Mouse (Mus musculus) intestine, embryonic 14.5 days (tissue): ENCODE data around the gene Ptpn13. TPM values are rescaled to one million over a fixed set of nuclear protein-coding genes. Genes with fewer than 3 reads are reported as not detected.

Source experiments
- ATAC-seq: fragments of 200-750 bp; cut with Nextera tagmentation; replicated peaks from 2 replicates; pipeline ENCODE4 v1.8.0; 2017; ENCODE audit warnings: low read depth, moderate number of reproducible peaks, moderate TSS enrichment, moderate library complexity; ENCODE audit not compliant: low FRiP score, low TSS enrichment
- DNase-seq: peaks from one replicate; pipeline ENCODE4 v3.0.0-alpha.2; 2018; ENCODE audit warnings: low spot score
- H3K27ac ChIP-seq: fragments of 300-500 bp; sonication (generic); 2 replicates; pipeline ENCODE4 v1.5.1; 2014; ENCODE audit warnings: low read depth, mild to moderate bottlenecking, control low read depth
- H3K27me3 ChIP-seq: fragments of 300-500 bp; sonication (generic); replicated peaks from 2 replicates; pipeline ENCODE4 v1.6.1; 2014; ENCODE audit warnings: low read length, control low read depth; ENCODE audit not compliant: control insufficient read depth, insufficient read depth
- H3K36me3 ChIP-seq: fragments of 300-500 bp; sonication (generic); 2 replicates; pipeline ENCODE4 v1.6.1; 2014; ENCODE audit warnings: low read length, control low read depth; ENCODE audit not compliant: control insufficient read depth, insufficient read depth
- H3K4me1 ChIP-seq: fragments of 300-500 bp; sonication (generic); replicated peaks from 2 replicates; pipeline ENCODE4 v1.6.1; 2014; ENCODE audit warnings: low read length, control low read depth, mixed read lengths; ENCODE audit not compliant: control insufficient read depth, insufficient read depth
- H3K4me2 ChIP-seq: fragments of 300-500 bp; sonication (generic); 2 replicates; pipeline ENCODE4 v1.6.1; 2014; ENCODE audit warnings: low read length
- H3K4me3 ChIP-seq: fragments of 300-500 bp; sonication (generic); 2 replicates; pipeline ENCODE4 v1.5.1; 2014; ENCODE audit warnings: low read depth, low read length, control low read depth, mixed read lengths
- H3K9ac ChIP-seq: fragments of 300-500 bp; sonication (generic); 2 replicates; pipeline ENCODE4 v1.6.1; 2014; ENCODE audit warnings: mild to moderate bottlenecking, low read length
- H3K9me3 ChIP-seq: fragments of 300-500 bp; sonication (generic); 2 replicates; pipeline ENCODE4 v1.6.1; 2016; ENCODE audit warnings: low read length, control low read depth; ENCODE audit not compliant: control insufficient read depth
- WGBS: fragments of 180-500 bp; shearing (Covaris S2); extraction: QIAGEN DNeasy Blood & Tissue Kit; methylation state at CpG from one replicate; pipeline ENCODE4 v1.1.7; 2014; 5-methylcytosine and 5-hydroxymethylcytosine counted together
- polyA plus RNA-seq: library from polyadenylated mRNA; unstranded; fragments of >200 nt; fragmentation: Nextera tagmentation; extraction: Ambion mirVana; gene quantifications from 2 replicates; pipeline ENCODE4 v1.2.1, GENCODE M21; 2014

Ptpn13 gene
- polyA plus RNA-seq, 1 experiment from 2014 or later, result 10.1 TPM

DNA sequence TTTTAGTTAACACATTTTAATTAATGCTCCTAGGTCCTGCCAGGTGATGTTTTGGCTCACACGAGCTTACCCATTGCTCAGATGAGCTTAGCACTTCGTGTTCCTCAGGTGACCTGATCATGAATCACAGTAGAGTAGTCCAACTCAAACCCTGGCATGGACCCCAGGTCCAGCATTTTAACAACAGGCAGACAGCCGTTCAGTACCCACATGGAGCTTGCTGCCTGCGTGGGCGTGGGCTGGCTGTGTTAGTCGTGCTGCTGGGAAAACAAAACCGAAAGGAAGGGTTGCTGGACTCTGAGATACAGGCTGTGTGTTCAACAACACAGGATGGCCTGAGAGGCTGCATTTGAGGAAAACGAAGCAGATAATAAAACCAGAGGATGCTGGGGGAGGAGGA, 167.7 kb downstream of the Ptpn13 start:
- 84% methylated on average over 8 of the region's 8 CpGs for WGBS
- H3K27ac ChIP-seq, result no peak overlapping the region
- no peak overlapping the region for H3K9ac ChIP-seq
- H3K4me3 ChIP-seq, result no peak overlapping the region
- 0 out of 2 replicates have a peak, but pooled peaks cover 6% of the 10 kb centered on the region for H3K36me3 ChIP-seq
- DNase-seq (no peak), ATAC-seq (no peak)
- H3K27me3 ChIP-seq, result no peaks in the 10 kb centered on the region
- H3K4me1 ChIP-seq, result peaks cover 7% of the 10 kb centered on the region; the same call in 1 of the 2 replicates
- H3K9me3 ChIP-seq, result no peaks in the 10 kb centered on the region
- no peak overlapping the region for H3K4me2 ChIP-seq

DNA sequence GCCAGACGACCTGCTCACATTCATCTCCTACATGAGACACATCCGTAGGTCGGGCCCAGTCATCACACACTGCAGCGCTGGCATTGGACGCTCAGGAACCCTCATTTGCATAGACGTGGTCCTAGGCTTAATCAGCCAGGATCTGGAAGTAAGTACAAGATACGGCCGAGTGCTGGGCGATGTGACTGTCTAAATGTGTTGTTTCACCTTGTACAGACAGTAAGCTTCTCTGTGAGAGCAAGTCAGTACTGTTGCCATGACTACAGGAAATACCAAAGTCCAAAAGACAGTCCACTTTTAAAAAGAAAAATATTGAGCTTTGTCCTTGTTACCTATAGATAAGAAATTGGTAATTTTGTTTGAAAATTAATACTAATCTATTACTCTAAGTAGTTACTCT, 168.6 kb downstream of the Ptpn13 start:
- H3K9ac ChIP-seq, result no peak overlapping the region
- no peaks in the 10 kb centered on the region for H3K27me3 ChIP-seq
- no peak for ATAC-seq
- H3K4me1 ChIP-seq, result peaks cover 7% of the 10 kb centered on the region; the same call in 1 of the 2 replicates
- H3K36me3 ChIP-seq, result peaks cover 8% of the 10 kb centered on the region; the same call in 1 of the 2 replicates
- no peaks in the 10 kb centered on the region for H3K9me3 ChIP-seq
- DNase-seq, result no peak
- H3K4me3 ChIP-seq, result no peak overlapping the region
- H3K27ac ChIP-seq, result no peak overlapping the region
- 84% methylated on average over 9 of the region's 9 CpGs for WGBS
- H3K4me2 ChIP-seq, result no peak overlapping the region

DNA sequence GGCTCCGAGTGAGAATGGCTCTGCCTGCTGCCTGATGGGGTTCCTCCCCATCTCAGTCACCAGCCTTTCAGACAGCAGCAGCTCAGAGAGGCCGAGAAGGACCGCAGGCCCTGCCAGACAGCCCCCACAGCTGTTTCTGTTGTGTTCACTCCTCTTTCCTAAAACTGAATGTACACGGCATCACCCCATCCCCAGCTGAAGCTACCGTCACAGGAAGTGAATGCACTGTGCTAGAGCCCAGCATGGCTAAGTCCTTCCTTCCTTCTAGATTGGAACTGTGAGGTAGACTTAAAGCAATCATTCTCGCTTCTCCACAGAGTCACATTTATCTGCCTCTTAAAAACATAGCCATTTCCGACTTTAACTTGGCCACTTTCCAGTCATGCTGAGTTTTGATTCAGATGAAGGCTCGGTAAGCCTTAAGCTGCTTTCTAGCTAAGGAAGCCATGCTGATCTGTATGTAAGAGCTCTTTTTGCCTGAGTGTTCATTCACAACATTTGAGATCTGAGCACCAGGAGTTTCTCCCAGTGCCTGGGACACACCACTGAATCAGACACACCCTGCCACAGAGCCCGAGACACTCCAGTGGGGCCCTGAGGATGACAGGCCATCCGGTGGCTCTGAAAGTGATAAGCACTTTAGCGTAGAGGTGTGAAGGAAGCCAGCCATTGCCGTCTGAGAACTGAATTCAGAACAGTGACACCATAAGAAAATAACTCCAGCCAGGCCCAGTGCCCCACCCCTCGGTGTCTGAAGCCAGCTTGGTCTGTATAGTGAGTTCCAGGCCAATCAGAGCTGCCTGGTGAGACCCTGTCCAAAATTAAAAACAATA, 170.6 kb downstream of the Ptpn13 start:
- Histone ChIP-seq H3K4me1 (peaks cover 7% of the 10 kb centered on the region; the same call in 1 of the 2 replicates), H3K9me3 (no peaks in the 10 kb centered on the region), H3K4me2 (no peak overlapping the region), H3K9ac (no peak overlapping the region), H3K4me3 (no peak overlapping the region), H3K27me3 (no peaks in the 10 kb centered on the region), H3K27ac (no peak overlapping the region), H3K36me3 (peaks cover 3% of the 10 kb centered on the region; the same call in 1 of the 2 replicates)
- 62% methylated on average over 13 of the region's 13 CpGs for WGBS
- DNase-seq (no peak), ATAC-seq (no peak)

GRCm38 (mm10) chr5:103596467-103597146, 171.6 kb downstream of the Ptpn13 start:
- WGBS, result 83% methylated on average over 14 of the region's 14 CpGs
- Histone ChIP-seq H3K4me1 (peaks cover 4% of the 10 kb centered on the region; the same call in 1 of the 2 replicates), H3K9me3 (no peaks in the 10 kb centered on the region), H3K9ac (no peak overlapping the region), H3K36me3 (peaks cover 3% of the 10 kb centered on the region; the same call in 1 of the 2 replicates), H3K27me3 (no peaks in the 10 kb centered on the region), H3K27ac (no peak overlapping the region), H3K4me3 (no peak overlapping the region), H3K4me2 (no peak overlapping the region)
- DNase-seq (no peak), ATAC-seq (no peak)

DNA sequence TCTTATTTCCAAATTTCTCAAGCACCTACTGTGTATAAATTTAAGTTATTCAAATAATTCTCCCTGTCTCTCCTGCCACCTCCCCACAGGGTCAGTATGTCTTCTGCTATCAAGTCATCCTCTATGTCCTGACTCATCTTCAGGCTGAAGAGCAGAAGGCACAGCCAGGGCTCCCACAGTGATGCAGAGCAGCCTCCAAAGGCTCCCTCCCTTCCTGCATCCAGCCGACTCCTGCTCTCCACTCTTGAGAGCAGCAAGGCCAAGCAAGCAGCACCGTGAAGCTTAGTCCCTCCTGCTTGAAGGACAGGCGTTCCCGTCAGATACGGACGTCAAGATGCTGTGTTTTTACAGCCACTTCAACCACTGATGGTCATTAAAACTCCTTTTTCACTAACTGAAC, 172.6 kb downstream of the Ptpn13 start:
- Histone ChIP-seq H3K4me2 (no peak overlapping the region), H3K4me3 (no peak overlapping the region), H3K9me3 (no peaks in the 10 kb centered on the region), H3K27ac (no peak overlapping the region), H3K36me3 (peaks cover 3% of the 10 kb centered on the region; the same call in 1 of the 2 replicates), H3K4me1 (0 out of 2 replicates have a peak, but pooled peaks cover 3% of the 10 kb centered on the region), H3K27me3 (no peaks in the 10 kb centered on the region), H3K9ac (no peak overlapping the region)
- DNase-seq (no peak), ATAC-seq (no peak)
- WGBS, result 70% methylated on average over 6 of the region's 6 CpGs

- no peak overlapping the region for H3K27ac ChIP-seq
- no peak overlapping the region for H3K9ac ChIP-seq
- DNase-seq, result no peak
- 83% methylated on average over 9 of the region's 9 CpGs for WGBS
- no peak for ATAC-seq
- H3K4me2 ChIP-seq, result no peak overlapping the region
- H3K27me3 ChIP-seq, result no peaks in the 10 kb centered on the region
- H3K9me3 ChIP-seq, result no peaks in the 10 kb centered on the region
- no peak overlapping the region for H3K4me3 ChIP-seq
- H3K4me1 ChIP-seq, result 0 out of 2 replicates have a peak, but pooled peaks cover 3% of the 10 kb centered on the region
- H3K36me3 ChIP-seq, result peaks cover 3% of the 10 kb centered on the region; the same call in 1 of the 2 replicates
These were observed 173.3 kb downstream of the Ptpn13 start for GRCm38 (mm10) chr5:103598264-103598663.

DNA sequence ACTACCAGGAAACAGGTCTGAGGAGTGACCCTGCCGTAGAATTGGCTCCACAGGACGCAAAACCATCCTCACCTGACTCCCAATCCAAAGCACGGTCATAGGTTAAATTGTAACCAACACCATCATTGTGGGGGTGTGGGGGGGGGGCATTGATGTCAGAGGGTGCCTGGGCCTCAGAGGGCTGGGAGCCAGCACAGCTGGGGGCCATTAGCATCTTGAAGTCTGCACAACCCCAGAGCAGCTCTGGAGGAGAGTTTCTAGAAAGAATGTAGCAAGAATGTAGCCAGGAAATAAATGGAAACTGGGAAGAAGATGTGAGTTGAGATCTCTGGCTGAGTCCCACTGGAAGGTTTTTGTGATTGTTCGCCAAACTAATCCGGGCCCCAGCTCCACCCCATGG, 173.9 kb downstream of the Ptpn13 start:
- no peak overlapping the region for H3K27ac ChIP-seq
- 81% methylated on average over 5 of the region's 5 CpGs for WGBS
- no peaks in the 10 kb centered on the region for H3K27me3 ChIP-seq
- H3K9ac ChIP-seq, result no peak overlapping the region
- no peaks in the 10 kb centered on the region for H3K9me3 ChIP-seq
- 0 out of 2 replicates have a peak, but pooled peaks cover 3% of the 10 kb centered on the region for H3K4me1 ChIP-seq
- ATAC-seq, result no peak
- no peak for DNase-seq
- H3K4me3 ChIP-seq, result no peak overlapping the region
- peaks cover 3% of the 10 kb centered on the region; the same call in 1 of the 2 replicates for H3K36me3 ChIP-seq
- H3K4me2 ChIP-seq, result no peak overlapping the region

DNA sequence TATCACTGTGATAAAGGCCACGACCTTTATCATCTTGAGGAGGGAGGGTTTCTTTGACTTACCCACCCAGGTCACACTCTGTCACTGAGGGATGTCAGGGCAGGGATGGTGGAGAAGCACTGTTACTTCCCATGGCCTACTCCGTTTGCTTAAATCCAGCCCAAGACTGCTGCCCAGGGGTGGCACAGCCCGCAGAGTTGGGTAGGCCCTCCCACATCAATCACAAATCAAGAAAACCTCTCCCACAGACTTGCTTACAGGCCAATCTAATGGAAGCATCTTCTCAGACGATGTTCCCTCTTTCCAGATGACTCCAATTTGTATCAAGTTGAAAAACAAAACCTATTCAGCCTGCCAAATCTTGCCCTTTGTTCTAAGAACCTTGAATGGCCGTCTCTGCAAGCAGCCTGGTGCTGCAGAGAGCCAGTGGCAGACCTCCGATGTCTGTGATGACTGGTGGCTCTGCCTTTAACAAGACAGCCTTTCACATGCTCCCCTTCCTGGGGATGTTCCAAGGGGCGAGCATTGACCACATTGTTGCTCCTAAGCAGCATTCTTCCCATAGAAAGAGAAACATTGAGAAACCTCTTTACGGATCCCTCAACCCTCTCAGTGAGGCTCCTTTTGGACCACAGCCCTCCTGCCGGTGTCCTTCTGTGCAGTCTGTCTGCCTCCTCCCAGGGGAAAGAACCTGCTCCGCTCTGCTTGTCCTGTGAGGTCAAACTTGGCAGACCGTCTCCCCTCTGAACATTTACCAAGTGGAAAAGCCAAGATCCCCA, 178.3 kb downstream of the Ptpn13 start:
- WGBS, result 69% methylated on average over 11 of the region's 11 CpGs

More for the DNA sequence above, 178.3 kb downstream of the Ptpn13 start:
- ATAC-seq, result no peak
- H3K9ac ChIP-seq, result no peak overlapping the region
- H3K27ac ChIP-seq, result no peak overlapping the region
- H3K27me3 ChIP-seq, result no peaks in the 10 kb centered on the region
- DNase-seq, result no peak
- no peak overlapping the region for H3K4me2 ChIP-seq
- H3K9me3 ChIP-seq, result no peaks in the 10 kb centered on the region
- no peak overlapping the region for H3K4me3 ChIP-seq
- no peaks in the 10 kb centered on the region for H3K4me1 ChIP-seq
- peaks cover under 1% of the 10 kb centered on the region; the same call in 1 of the 2 replicates for H3K36me3 ChIP-seq
